Comparison of ENCODE assay signal across 19 mouse cellular contexts in the genomic region with DNA sequence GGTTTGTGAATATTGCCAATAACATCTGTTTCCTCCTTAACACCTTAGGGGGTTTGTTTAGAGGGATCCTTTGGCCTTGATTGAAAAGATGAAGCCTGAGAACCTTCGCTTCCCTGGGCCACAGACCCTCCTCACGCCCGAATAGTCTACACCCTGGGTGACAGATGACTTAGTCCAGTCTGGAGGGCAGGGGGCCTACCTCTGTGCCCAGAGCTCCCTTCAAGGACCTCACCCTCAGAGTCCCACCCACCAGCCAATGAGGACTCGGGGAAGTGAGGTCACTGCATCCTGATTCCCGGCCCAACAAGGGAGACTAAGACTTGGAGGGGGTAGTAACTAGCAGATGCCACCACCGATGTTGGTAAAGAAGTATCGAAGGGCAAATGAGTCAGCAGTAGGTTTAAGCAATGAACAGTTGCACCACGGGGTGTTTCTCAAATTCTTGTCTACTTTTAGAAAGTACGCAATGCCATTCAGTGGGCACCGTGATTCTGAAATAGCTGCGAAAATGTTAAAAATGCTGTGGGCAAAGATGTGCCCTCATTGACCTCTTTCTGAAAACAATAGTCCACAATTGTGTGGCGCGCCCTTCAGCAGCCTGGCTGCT. TPM values are rescaled to one million over a fixed set of nuclear protein-coding genes. Genes with fewer than 3 reads are reported as not detected.
A peak's percentile ranks its signal among the peaks of the same experiment; 100 is the strongest.
DNase-seq lines count a peak whose midpoint lies in the region; ATAC-seq and TF ChIP-seq lines count a peak whose summit lies in the region.
"Had no signal": no experiment of that assay in that cellular context is flagged by ENCODE, and none has a peak within 500 bp of the region (broad histone marks: within the 10 kb centered on the region; RNA-seq: fewer than 3 reads in every experiment).

No protein-coding gene starts in this region.

- TF ChIP-seq POLR2A in bone marrow, adult 2 months (IDR thresholded peaks at IDR 0.05; ENCODE audit: borderline replicate concordance, control insufficient read depth, low read depth, low read length), result no peak

- H3K4me1 ChIP-seq in forebrain, embryonic 11.5 days (replicated peaks; ENCODE audit: control insufficient read depth, insufficient read depth, low read length), result no peaks in the 10 kb centered on the region; the same call in 1 of the 2 replicates
- peaks cover 5% of the 10 kb centered on the region for H3K4me1 ChIP-seq in forebrain, embryonic 12.5 days
- H3K4me1 ChIP-seq in midbrain, embryonic 10.5 days, result peaks cover 30% of the 10 kb centered on the region
- H3K4me1 ChIP-seq in midbrain, embryonic 11.5 days (ENCODE audit: control insufficient read depth, insufficient read depth, low read length), result peaks cover 3% of the 10 kb centered on the region; the same call in 1 of the 2 replicates
- H3K4me1 ChIP-seq in bone marrow, adult 2 months (ENCODE audit: control insufficient read depth, insufficient read depth, low read length), result no peaks in the 10 kb centered on the region

- TF ChIP-seq CTCF in bone marrow, adult 2 months (IDR thresholded peaks at IDR 0.05; ENCODE audit: control insufficient read depth, insufficient read depth, low read length), result no peak

- no peaks in the 10 kb centered on the region for H3K36me3 ChIP-seq in forebrain, embryonic 11.5 days (ENCODE audit: control insufficient read depth, insufficient read depth, low read length)
- no peaks in the 10 kb centered on the region for H3K36me3 ChIP-seq in forebrain, embryonic 12.5 days (replicated peaks)
- no peaks in the 10 kb centered on the region for H3K36me3 ChIP-seq in midbrain, embryonic 10.5 days
- no peaks in the 10 kb centered on the region for H3K36me3 ChIP-seq in midbrain, embryonic 11.5 days (ENCODE audit: control insufficient read depth, insufficient read depth, low read length)
- H3K36me3 ChIP-seq: heart, embryonic 12.5 days; limb, embryonic 15.5 days; midbrain, embryonic 12.5 days had no signal

- no peaks in the 10 kb centered on the region for H3K27me3 ChIP-seq in forebrain, embryonic 11.5 days (ENCODE audit: control insufficient read depth, insufficient read depth, low read length)
- H3K27me3 ChIP-seq in forebrain, embryonic 12.5 days, result no peaks in the 10 kb centered on the region
- H3K27me3 ChIP-seq in midbrain, embryonic 10.5 days (ENCODE audit: low read depth, poor library complexity, severe bottlenecking), result 0 out of 2 replicates have a peak, but pooled peaks cover 2% of the 10 kb centered on the region
- no peaks in the 10 kb centered on the region for H3K27me3 ChIP-seq in midbrain, embryonic 11.5 days (ENCODE audit: control insufficient read depth, insufficient read depth, low read length)
- H3K27me3 ChIP-seq: limb, embryonic 15.5 days had no signal

- H3K9ac ChIP-seq in forebrain, embryonic 11.5 days (ENCODE audit: low read length), result no peak overlapping the region
- no peak overlapping the region for H3K9ac ChIP-seq in forebrain, embryonic 12.5 days
- H3K9ac ChIP-seq in midbrain, embryonic 11.5 days (ENCODE audit: low read length), result no peak overlapping the region
- H3K9ac ChIP-seq: heart, embryonic 12.5 days; limb, embryonic 15.5 days; liver, embryonic 14.5 days; lung, embryonic 14.5 days; midbrain, embryonic 12.5 days had no signal

- H3K9me3 ChIP-seq in forebrain, embryonic 11.5 days (ENCODE audit: control insufficient read depth, low read length), result no peaks in the 10 kb centered on the region
- no peaks in the 10 kb centered on the region for H3K9me3 ChIP-seq in forebrain, embryonic 12.5 days
- H3K9me3 ChIP-seq in midbrain, embryonic 10.5 days (replicated peaks), result no peaks in the 10 kb centered on the region
- no peaks in the 10 kb centered on the region; the same call in 1 of the 2 replicates for H3K9me3 ChIP-seq in midbrain, embryonic 11.5 days (ENCODE audit: control insufficient read depth, low read length)
- H3K9me3 ChIP-seq: midbrain, embryonic 12.5 days had no signal

- H3K4me2 ChIP-seq in forebrain, embryonic 11.5 days (ENCODE audit: low read depth, low read length, severe bottlenecking), result no peak overlapping the region
- H3K4me2 ChIP-seq in forebrain, embryonic 12.5 days, result no peak overlapping the region
- H3K4me2 ChIP-seq in midbrain, embryonic 11.5 days, result no peak overlapping the region
- H3K4me2 ChIP-seq: heart, embryonic 12.5 days; limb, embryonic 15.5 days; lung, embryonic 14.5 days; midbrain, embryonic 12.5 days had no signal

- peak; percentile 49 for DNase-seq in forebrain, embryonic 11.5 days (ENCODE audit: low spot score)
- DNase-seq in midbrain, embryonic 10.5 days (ENCODE audit: low spot score), result no peak
- DNase-seq in midbrain, embryonic 11.5 days (ENCODE audit: low spot score, missing footprints), result no peak
- DNase-seq in layer of hippocampus, postnatal 25 days (ENCODE audit: extremely low spot score in 1 of 2, low spot score in 1 of 2), result no peak
- no peak for DNase-seq in frontal cortex, postnatal 10 days (ENCODE audit: low spot score in 2 of 2)

- no peak for ATAC-seq in forebrain, embryonic 11.5 days (replicated peaks; ENCODE audit: low FRiP score)
- no peak for ATAC-seq in forebrain, embryonic 12.5 days (ENCODE audit: low FRiP score)
- ATAC-seq in midbrain, embryonic 11.5 days (ENCODE audit: low FRiP score), result no peak
- peak; percentile 66 for ATAC-seq in megakaryocyte progenitor cell, adult 5-6 weeks (replicated peaks; ENCODE audit: poor library complexity)

- 91% methylated on average over 13 of the region's 13 CpGs for WGBS in forebrain, embryonic 11.5 days
- WGBS in forebrain, embryonic 12.5 days, result 89% methylated on average over 13 of the region's 13 CpGs
- 90% methylated on average over 13 of the region's 13 CpGs for WGBS in midbrain, embryonic 10.5 days
- 88% methylated on average over 13 of the region's 13 CpGs for WGBS in midbrain, embryonic 11.5 days
- 61% methylated on average over 13 of the region's 13 CpGs for WGBS in bone marrow, adult 2 months

- no peak overlapping the region for H3K4me3 ChIP-seq in forebrain, embryonic 11.5 days (ENCODE audit: low read depth, low read length)
- no peak overlapping the region for H3K4me3 ChIP-seq in forebrain, embryonic 12.5 days (replicated peaks)
- H3K4me3 ChIP-seq in midbrain, embryonic 10.5 days, result no peak overlapping the region
- H3K4me3 ChIP-seq in midbrain, embryonic 11.5 days (ENCODE audit: low read depth, low read length), result no peak overlapping the region
- H3K4me3 ChIP-seq in bone marrow, adult 2 months (replicated peaks; ENCODE audit: control insufficient read depth, low read depth, low read length), result no peak overlapping the region
- H3K4me3 ChIP-seq: heart, embryonic 12.5 days; limb, embryonic 15.5 days; midbrain, embryonic 12.5 days had no signal

- H3K27ac ChIP-seq in forebrain, embryonic 11.5 days (ENCODE audit: low read depth, low read length), result no peak overlapping the region
- H3K27ac ChIP-seq in forebrain, embryonic 12.5 days, result no peak overlapping the region
- 0 out of 2 replicates have a peak overlapping the region, but pooled peaks have one; percentile 13 for H3K27ac ChIP-seq in midbrain, embryonic 10.5 days (replicated peaks)
- no peak overlapping the region for H3K27ac ChIP-seq in midbrain, embryonic 11.5 days (ENCODE audit: low read depth, low read length)
- H3K27ac ChIP-seq in bone marrow, adult 2 months (ENCODE audit: control insufficient read depth, insufficient read depth, low read depth, low read length, poor library complexity), result peak overlapping the region; percentile 67
- H3K27ac ChIP-seq: limb, embryonic 15.5 days; liver, embryonic 14.5 days; midbrain, embryonic 12.5 days; stomach, postnatal 0 days had no signal

RNA-seq across cellular contexts. Expression of gene Lep, which starts 28.2 kb away (rescaled TPM):
- not detected in 2 replicates for polyA plus RNA-seq in forebrain, embryonic 11.5 days (2014; fragmentation: Nextera tagmentation; extraction: Ambion mirVana)
- not detected in 2 replicates for polyA plus RNA-seq in forebrain, embryonic 12.5 days (2016; fragmentation: Nextera tagmentation; extraction: Ambion mirVana)
- polyA plus RNA-seq in midbrain, embryonic 10.5 days (2016; fragmentation: Nextera tagmentation; extraction: Ambion mirVana), result not detected in 2 replicates
- polyA plus RNA-seq in midbrain, embryonic 11.5 days (2014; fragmentation: Nextera tagmentation; extraction: Ambion mirVana), result not detected in 2 replicates
- polyA plus RNA-seq in bone marrow, adult 2 months (2011; ENCODE audit: insufficient read depth, insufficient read length, low replicate concordance, missing spikeins), result not detected in 2 replicates
- total RNA-seq in megakaryocyte progenitor cell, adult 5-6 weeks (2015), result not detected in 2 replicates
- not detected in 2 replicates for total RNA-seq in megakaryocyte progenitor cell, adult 5-6 weeks (2017)
- total RNA-seq in layer of hippocampus, postnatal 25 days (2021), result not detected
- total RNA-seq: left cerebral cortex, adult 8-10 months; left cerebral cortex, postnatal 4 days; neutrophil, adult 5-6 weeks had no signal
- polyA plus RNA-seq: heart, embryonic 12.5 days; hindbrain, embryonic 11.5 days; kidney, embryonic 16.5 days; limb, embryonic 15.5 days; liver, embryonic 14.5 days; lung, embryonic 14.5 days; midbrain, embryonic 12.5 days; stomach, postnatal 0 days had no signal

Comparison
In these comparisons a context has a peak if more than half of its experiments do, and no peak if none do; other contexts are left out.
1. H3K27ac ChIP-seq: peak in midbrain, embryonic 10.5 days (single experiment) and bone marrow, adult 2 months (single experiment); none in forebrain, embryonic 11.5 days (single experiment), forebrain, embryonic 12.5 days (single experiment) and midbrain, embryonic 11.5 days (single experiment).